Mouse (Mus musculus) spleen, postnatal 0 days (tissue): Measurements from ENCODE around the gene Hoxb2. TPM values are rescaled to one million over a fixed set of nuclear protein-coding genes. Genes with fewer than 3 reads are reported as not detected.

Experiments
- microRNA counts: library from miRNA; unstranded; fragments of <30 nt; microRNA quantifications from one replicate; lab custom pipeline; 2015
- polyA plus RNA-seq: library from polyadenylated mRNA; unstranded; fragments of >200 nt; fragmentation: Nextera tagmentation; extraction: Ambion mirVana; gene quantifications from 2 replicates; pipeline ENCODE4 v1.2.1, GENCODE M21; 2015

Hoxb2 gene
- 2.2 and 2.4 TPM in 2 replicates for polyA plus RNA-seq

GRCm38 (mm10) chr11:96350341-96350624 is at the start of gene Hoxb2:
Gene Hoxb2 (plus strand): TSS chr11:96350525.

DNA sequence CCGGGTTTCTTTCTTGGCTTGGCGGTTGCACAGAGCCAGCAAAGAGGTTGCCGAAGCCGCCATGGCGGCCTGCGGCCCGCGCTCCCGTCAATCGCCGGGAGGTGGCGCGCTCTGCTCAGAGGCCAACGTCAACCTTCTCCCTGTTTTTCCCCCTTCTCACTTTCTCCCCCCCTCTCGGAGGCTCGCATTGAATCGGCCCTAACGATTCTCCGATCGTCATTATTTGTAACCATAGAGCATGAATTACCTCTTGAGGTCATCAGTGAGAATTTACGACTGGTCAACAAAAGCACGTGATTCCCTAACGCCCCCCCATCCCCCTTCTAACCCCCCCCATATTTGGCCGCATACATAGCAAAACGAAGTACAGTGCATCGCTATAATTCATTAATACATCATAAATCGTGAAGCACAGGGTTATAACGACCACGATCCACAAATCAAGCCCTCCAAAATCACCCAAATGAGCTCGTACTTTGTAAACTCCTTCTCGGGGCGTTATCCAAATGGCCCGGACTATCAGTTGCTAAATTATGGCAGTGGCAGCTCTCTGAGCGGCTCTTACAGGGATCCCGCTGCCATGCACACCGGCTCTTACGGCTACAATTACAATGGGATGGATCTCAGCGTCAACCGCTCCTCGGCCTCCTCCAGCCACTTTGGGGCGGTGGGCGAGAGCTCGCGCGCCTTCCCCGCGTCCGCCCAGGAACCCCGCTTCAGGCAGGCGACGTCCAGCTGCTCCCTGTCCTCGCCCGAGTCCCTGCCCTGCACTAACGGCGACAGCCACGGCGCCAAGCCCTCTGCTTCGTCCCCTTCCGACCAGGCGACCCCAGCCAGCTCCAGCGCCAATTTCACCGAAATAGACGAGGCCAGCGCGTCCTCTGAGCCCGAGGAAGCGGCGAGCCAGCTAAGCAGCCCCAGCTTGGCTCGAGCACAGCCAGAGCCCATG is 46.9 kb upstream of the Hoxb2 start, which contains the start of gene Hoxb5:
Gene Hoxb5 (plus strand): TSS at position 186 of the 949 bp plus-strand sequence.

GRCm38 (mm10) chr11:96317608-96318367 is 32.5 kb upstream of the Hoxb2 start, which contains the start of gene Hoxb4:
Gene Hoxb4 (plus strand): TSS chr11:96318267.

GRCm38 (mm10) chr11:96323154-96323553 is 27.2 kb upstream of the Hoxb2 start, which contains the start of gene Hoxb3:
Gene Hoxb3 (plus strand): TSS chr11:96323326.

GRCm38 (mm10) chr11:96365441-96366091 is 15.2 kb downstream of the Hoxb2 start, which contains the start of gene Hoxb1:
Gene Hoxb1 (plus strand): TSS chr11:96365752.

MicroRNAs encoded within 50 kb of the gene (microRNA counts, 519-probe panel; counts per million panel counts)
- 5,825 counts per million, percentile 48 among the panel's probes with 10 or more counts for microRNA mmu-miR-10a (lab: Ali Mortazavi, UCI)

Other genes with a start within 250 kb of the Hoxb2 start
- not detected in 2 replicates for gene Calcoco2, start 238.6 kb upstream of the Hoxb2 start, polyA plus RNA-seq
- gene Ttll6, start 216.7 kb upstream of the Hoxb2 start, polyA plus RNA-seq, result not detected in 2 replicates
- gene Hoxb13, start 156.2 kb upstream of the Hoxb2 start, polyA plus RNA-seq, result not detected in 2 replicates
- gene Hoxb9, start 79.1 kb upstream of the Hoxb2 start, polyA plus RNA-seq, result 0.16 and 0.26 TPM in 2 replicates
- 0.10 and 0.13 TPM in 2 replicates for gene Hoxb8, start 68.6 kb upstream of the Hoxb2 start, polyA plus RNA-seq
- 2.3 and 2.5 TPM in 2 replicates for gene Hoxb7, start 63.9 kb upstream of the Hoxb2 start, polyA plus RNA-seq
- gene Hoxb6, start 58.0 kb upstream of the Hoxb2 start, polyA plus RNA-seq, result 1.0 and 1.2 TPM in 2 replicates
- 0.64 and 1.2 TPM in 2 replicates for gene Hoxb5, start 47.2 kb upstream of the Hoxb2 start, polyA plus RNA-seq
- 0.64 and 0.90 TPM in 2 replicates for gene Hoxb4, start 32.3 kb upstream of the Hoxb2 start, polyA plus RNA-seq
- gene Hoxb3, start 27.2 kb upstream of the Hoxb2 start, polyA plus RNA-seq, result 0.65 and 0.85 TPM in 2 replicates
- 0.11 and 0.12 TPM in 2 replicates for gene Hoxb1, start 15.2 kb downstream of the Hoxb2 start, polyA plus RNA-seq
- 1.6 and 3.3 TPM in 2 replicates for gene Skap1, start 114.1 kb downstream of the Hoxb2 start, polyA plus RNA-seq